Mouse (Mus musculus) layer of hippocampus, adult 2 months (tissue): ENCODE data around the gene Capzb. TPM values are rescaled to one million over a fixed set of nuclear protein-coding genes. Genes with fewer than 3 reads are reported as not detected.

Source experiments
- DNase-seq, 2 experiments: peaks; one replicate each; pipeline ENCODE4 v3.0.0; 2022; ENCODE audit warnings: low spot score in 2 of 2
- H3K27ac ChIP-seq: fragments of 200-600 bp; 2 replicates; pipeline ENCODE4 v1.8.1; 2022
- H3K4me3 ChIP-seq: fragments of 200-600 bp; 2 replicates; pipeline ENCODE4 v1.8.1; 2022; ENCODE audit warnings: mild to moderate bottlenecking
- CTCF ChIP-seq: fragments of 200-600 bp; conservative IDR thresholded peaks from 2 replicates; pipeline ENCODE4 v1.8.1; 2022; ENCODE audit warnings: antibody characterized with exemption, mild to moderate bottlenecking, moderate library complexity
- total RNA-seq, 2 experiments: library from RNA; stranded (reverse); gene quantifications; 2 replicates each; pipeline ENCODE4 v1.2.3; 2021

Capzb gene
- total RNA-seq, 2 experiments from 2014 or later: 374 to 416 TPM

DNA sequence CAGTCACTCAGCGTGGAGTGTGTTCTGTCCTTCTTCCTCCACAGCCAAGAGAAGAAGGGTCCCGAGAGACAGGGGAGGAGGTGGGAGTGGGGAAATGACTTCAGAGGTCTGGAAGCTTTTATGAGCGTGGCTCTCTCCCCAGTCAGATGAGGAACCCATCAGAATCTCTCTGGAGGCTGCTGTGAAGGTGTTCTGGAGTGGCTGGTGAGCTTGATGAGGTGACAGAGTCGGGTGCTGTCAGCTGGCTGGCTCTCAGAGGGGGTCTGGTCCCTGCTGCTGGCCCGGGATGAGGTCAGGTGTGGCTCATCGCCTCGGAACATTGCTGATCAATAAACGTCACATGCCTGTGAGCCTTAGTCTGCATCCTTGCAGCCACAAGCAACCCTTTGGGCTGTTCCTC lies 25.6 kb upstream of the Capzb start:
- DNase-seq: no peak
- no peak overlapping the region for H3K4me3 ChIP-seq
- no peak for TF ChIP-seq CTCF
- no peak overlapping the region for H3K27ac ChIP-seq

DNA sequence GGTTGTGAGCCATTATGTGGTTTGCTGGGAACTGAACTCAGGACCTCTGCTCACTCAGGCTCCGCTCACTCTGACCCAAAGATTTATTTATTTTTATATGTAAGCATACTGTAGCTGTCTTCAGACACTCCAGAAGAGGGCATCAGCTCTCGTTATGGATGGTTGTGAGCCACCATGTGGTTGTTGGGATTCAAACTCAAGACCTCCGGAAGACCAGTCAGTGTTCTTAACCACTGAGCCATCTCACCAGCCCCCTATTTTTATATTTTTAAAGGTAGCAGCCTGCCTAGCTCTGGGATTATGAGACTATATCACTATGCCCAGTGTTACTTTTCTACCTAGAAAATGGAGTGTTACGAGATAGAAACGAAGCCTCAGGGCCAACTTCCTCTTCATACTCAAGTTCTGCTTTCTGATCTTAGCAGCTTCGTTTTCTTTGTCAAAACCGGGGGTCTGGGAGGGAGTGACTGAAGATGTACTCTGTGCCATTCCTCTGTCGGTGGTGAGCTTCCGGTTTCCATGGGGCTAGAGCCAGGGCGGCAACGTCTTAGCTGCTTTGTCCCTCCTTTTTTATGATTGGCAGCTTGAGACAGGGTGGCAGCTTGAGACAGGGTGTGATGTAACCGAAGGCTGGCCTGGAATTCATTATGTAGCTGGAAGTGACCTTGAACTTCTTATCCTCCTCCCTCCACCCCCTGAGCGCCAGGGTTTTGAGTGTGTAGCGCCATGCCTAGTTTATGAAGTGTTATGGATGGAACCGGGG lies 23.5 kb upstream of the Capzb start:
- DNase-seq: no peak
- TF ChIP-seq CTCF: peak; percentile 32
- Histone ChIP-seq H3K4me3 (no peak overlapping the region), H3K27ac (no peak overlapping the region)

DNA sequence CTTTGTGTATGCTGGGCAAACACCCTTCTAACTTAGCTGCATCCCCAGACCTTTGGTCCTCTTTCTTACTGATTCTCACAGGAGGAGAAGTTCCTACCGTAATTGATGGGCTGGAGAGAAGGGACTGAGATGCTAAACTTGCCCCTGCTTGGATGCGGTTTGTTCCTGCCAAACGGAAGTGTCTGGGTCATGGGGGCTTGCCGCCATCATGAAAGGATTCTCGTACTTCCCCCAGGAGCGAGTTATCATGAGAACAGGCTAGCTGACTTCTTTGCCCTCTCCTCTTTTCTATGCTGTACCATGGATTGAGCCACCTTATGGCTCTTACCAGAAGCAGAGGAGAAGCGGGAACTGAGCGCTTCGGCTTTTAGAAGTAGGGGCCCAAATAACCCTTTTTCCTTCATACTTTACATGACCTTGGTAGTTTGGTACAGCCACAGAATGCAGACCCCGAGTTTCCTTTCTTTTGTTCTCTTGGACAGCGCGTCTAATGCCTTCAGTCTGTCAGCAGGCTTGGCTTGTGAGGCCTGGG lies 22.9 kb upstream of the Capzb start:
- no peak for TF ChIP-seq CTCF
- Histone ChIP-seq H3K4me3 (no peak overlapping the region), H3K27ac (no peak overlapping the region)
- DNase-seq: no peak

DNA sequence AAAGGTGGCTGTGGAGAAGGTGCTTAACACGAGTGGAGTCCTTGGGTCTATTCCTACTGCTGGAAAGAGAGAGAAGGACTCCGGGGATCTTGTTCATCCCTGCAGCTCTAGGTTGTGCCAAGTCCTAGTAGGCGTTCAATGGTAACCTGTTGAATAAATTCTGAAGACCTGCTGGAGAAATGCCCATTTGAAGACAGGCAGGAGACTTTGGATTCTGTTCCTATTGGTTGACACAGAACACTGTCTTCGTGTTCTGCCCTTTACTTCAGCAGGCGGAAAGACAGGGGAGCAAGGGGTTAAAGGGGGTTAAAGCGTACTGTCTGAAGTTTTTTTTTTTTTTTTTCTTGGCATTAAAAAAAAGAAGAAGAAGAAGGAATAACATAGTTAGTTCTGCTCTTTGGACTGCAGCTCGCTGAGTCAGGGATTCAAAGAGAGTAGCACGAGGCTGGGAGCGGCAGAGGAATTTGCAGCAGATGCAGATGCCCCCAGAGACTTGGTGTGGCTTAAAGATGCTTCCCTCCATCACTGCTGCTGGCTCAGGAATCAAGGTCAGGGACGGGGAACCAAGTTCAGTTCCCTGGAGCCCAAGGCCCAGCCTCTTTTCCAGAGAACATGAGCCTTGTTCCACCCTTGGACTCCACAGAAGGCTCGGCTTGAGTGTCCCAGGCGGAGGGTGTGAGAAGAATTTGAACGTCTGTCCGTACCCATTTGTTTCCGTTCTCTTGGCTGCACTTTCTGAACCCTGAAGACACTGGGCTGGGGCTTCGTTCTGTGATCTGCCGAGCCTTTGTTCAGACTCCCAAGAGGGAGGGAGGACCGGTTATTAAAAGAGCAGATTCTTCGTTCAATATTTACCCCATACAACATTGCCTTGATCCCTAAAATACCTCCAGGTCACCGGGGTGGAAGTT lies 17.4 kb upstream of the Capzb start:
- TF ChIP-seq CTCF: no peak
- Histone ChIP-seq H3K4me3 (no peak overlapping the region; the same call in 1 of the 2 replicates), H3K27ac (peak overlapping the region; percentile 28; the same call in 1 of the 2 replicates)
- DNase-seq: no peak

DNA sequence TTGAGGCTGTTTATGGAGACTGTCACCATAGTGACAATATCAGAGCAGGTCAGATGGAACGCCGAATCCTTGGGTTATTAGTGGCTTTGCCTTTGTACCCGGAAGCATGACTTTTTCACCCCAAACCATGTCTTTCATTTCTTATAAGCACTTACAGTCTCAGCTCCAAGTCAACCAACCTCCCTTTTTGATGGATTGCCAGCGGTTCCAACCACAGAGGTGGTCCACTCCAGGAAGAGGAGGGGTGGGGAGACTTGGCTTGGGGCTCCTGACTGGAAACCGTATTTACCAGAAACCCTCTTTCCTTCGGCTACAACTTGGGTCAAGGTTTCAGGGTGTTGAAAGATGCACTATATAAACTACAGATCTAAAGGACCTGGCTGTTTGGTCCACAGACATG lies 16.7 kb upstream of the Capzb start:
- no peak for DNase-seq
- peak overlapping the region; percentile 28; the same call in 1 of the 2 replicates for H3K27ac ChIP-seq
- no peak overlapping the region for H3K4me3 ChIP-seq
- TF ChIP-seq CTCF: no peak

DNA sequence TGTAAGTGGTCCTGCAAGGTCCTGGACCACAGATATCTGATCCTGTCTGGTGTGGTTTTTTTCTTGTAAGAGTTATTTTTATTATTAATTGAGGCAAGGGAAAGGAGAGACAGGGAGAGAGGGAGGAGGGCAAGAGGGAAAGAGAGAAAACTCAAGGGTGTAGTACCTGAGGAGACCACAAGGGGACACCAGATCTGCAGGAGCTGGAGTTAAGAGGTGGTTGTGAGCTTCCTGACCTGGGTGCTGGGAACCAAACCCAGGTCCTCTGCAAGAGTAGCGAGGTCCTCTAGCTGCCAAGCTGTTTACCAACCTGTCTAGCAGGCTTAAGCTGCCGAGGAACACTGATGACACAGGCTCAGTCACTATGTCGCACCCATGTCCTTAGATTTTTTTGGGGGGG lies 14.8 kb upstream of the Capzb start:
- Histone ChIP-seq H3K4me3 (no peak overlapping the region), H3K27ac (no peak overlapping the region)
- peak; percentile 71 for TF ChIP-seq CTCF
- DNase-seq: no peak

DNA sequence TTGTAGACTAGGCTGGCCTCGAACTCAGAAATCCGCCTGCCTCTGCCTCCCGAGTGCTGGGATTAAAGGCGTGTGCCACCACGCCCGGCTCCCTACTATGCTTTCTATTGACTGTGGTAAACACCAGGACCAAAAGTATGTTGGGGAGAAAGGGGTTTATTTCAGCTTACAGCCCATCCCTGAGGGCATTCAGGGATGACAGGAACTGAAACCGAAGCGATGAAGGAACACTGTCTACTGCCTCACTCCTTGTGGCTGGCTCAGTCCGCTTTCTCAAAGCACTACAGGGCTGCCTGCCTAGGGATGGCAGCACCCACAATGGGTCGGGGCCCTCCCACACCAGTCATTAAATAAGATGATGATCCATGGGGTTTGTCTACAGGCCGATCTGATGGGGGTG lies 14.3 kb upstream of the Capzb start:
- no peak overlapping the region for H3K4me3 ChIP-seq
- no peak for DNase-seq
- TF ChIP-seq CTCF: no peak
- H3K27ac ChIP-seq: no peak overlapping the region

DNA sequence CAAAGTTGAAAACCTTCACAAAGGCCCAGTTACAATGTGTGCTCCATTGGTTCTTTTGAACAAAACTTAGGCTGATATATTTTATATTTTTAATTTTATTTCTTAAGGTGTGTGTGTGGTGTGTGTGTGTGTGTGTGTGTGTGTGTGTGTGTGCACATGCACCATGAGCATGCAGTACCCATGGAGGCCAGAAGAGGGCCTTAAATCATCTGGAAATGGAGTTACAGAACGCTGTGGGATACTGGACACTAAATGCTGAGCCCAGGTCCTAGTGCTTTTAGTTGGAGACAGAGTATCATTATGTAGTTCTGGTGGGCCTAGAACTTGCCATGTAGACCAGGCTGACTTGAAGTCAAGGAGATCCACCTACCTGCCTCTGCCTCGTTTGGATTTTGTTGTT lies 13.5 kb upstream of the Capzb start:
- TF ChIP-seq CTCF: no peak
- Histone ChIP-seq H3K27ac (no peak overlapping the region), H3K4me3 (no peak overlapping the region)
- no peak for DNase-seq

DNA sequence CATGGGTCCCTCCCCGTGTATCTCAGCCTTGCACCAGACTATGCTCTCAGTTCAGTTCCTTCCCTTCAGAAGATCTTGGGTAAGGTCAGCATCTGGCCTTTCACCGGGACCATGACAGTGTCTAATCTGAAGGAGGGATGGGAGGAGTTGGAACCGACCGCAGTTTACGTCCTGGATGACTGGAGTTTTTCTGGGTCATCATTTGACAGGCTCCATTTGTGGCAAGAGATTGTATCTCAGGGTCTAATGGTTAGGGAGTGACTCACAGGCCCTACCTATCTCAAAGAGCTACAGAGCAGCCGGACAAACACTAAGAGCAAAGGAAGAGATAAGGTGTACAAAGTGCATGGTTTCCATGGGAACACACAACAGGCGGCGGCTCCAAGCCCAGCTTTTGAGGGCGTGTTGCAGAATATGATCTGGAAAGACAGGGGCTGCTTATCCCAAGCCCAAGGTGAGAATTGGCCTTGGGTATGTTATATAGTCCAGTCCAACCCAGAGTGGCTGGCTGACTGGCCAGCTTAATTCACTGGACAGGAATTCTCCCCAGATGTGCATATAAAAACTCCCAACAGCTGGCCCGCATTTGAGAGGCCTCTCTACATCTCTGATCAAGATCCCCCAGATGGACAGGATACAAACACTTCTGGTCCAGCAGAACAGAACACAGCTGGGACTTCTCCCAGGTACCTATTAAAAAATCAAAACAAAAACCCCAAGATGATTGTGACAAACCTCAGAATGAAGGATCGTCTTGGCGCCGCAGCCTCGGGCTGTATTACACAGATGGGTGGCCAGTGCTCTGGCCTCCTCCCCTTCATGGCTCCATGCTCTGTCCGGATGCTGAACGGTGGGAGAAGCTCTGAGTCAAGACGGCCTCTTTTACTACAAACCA lies 12.7 kb upstream of the Capzb start:
- TF ChIP-seq CTCF: no peak
- no peak for DNase-seq
- Histone ChIP-seq H3K27ac (no peak overlapping the region), H3K4me3 (no peak overlapping the region)

DNA sequence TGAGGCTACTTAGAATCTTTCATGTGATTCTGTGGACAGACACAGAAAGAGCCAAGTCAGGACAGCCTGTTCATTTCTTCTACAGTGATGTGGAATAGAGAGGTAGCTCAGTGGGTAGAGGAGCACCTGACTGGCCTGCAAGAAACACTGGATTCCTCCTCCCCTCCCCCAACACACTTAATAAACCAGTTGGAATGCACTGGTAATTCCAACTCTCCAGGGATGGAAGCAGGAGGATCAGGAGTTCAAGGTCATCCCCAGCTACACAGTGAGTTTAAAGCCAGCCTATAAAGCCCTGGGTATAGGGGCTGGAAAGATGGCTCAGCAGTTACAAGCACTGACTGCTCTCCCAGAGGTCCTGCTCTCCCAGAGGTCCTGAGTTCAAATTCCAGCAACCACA lies 10.2 kb upstream of the Capzb start:
- Histone ChIP-seq H3K27ac (no peak overlapping the region), H3K4me3 (no peak overlapping the region)
- no peak for TF ChIP-seq CTCF
- DNase-seq: no peak

DNA sequence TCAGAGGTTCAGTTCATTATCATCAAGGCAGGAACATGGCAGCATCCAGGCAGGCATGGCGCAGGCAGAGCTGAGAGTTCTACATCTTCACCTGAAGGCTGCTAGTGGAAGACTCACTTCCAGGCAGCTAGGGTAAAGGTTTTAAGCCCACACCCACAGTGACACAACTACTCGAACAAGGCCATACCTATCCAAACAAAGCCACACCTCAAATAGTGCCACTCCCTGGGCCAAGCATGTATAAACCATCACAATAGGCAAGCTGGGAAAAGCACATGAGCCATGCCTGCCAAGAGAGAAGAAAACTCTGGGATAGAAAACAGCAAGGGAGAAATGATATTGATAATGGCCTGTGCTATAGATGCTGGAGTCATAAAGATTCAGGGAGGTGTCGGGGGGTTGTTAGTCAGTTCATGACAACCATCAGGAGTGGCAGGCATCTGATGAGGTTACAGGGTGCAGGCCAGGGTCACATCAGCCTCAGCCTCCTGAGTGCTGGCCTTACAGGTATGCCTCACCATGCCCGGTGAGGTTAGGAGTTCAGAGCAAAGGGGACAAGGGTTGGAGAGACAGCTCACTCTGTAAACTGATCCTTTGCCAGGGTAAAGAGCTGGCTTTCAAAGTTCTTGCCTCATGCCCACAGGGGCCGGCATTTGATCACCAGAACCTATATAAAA lies 6.8 kb upstream of the Capzb start:
- no peak for TF ChIP-seq CTCF
- H3K27ac ChIP-seq: no peak overlapping the region
- no peak overlapping the region for H3K4me3 ChIP-seq

DNA sequence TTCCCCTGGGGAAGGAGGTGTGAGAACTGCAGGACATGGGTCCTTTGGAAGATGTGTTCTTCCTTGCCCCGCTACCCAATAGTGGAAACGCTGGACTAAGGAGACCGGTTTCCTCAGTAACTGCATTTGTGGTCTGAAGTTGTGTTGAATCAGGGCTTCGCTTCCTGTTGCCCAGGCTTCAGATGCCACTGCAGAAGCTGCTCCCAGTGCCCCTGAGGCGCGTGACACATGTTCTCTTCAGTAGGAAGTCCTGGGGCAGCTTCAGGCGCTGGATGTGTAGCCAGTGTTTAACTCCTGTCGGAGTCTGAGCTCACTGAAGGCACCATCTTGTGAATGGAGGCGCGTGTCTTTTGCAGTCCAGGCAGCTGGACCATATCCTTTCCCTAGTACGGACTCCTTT lies 4.8 kb upstream of the Capzb start:
- Histone ChIP-seq H3K27ac (no peak overlapping the region), H3K4me3 (no peak overlapping the region)
- no peak for TF ChIP-seq CTCF
- DNase-seq: no peak

More for the DNA sequence above, 6.8 kb upstream of the Capzb start:
- no peak for DNase-seq
